In genomic region chr2:35508597-35509342, GRCm38 (mm10) we compare ENCODE assay signal across 9 mouse cellular contexts. TPM values are rescaled to one million over a fixed set of nuclear protein-coding genes. Genes with fewer than 3 reads are reported as not detected.
DNase-seq lines count a peak whose midpoint lies in the region; ATAC-seq lines count a peak whose summit lies in the region.
"Had no signal": no experiment of that assay in that cellular context is flagged by ENCODE, and none has a peak within 500 bp of the region (broad histone marks: within the 10 kb centered on the region; RNA-seq: fewer than 3 reads in every experiment).

No protein-coding gene starts in this region.

- H3K4me3 ChIP-seq in hindbrain, embryonic 15.5 days = no peak overlapping the region
- H3K4me3 ChIP-seq: midbrain, embryonic 12.5 days had no signal

- H3K4me2 ChIP-seq in hindbrain, embryonic 15.5 days = no peak overlapping the region
- H3K4me2 ChIP-seq: midbrain, embryonic 12.5 days had no signal

- DNase-seq in ovary, postnatal 14 days (ENCODE audit: low spot score) = peak; percentile 32
- no peak for DNase-seq in ovary, adult 18-20 months (ENCODE audit: low spot score)
- DNase-seq in frontal cortex, postnatal 36 days (ENCODE audit: low spot score in 2 of 2) = peak; percentile 71 to 84
- DNase-seq in left cerebral cortex, adult 9 months (ENCODE audit: low spot score in 2 of 2) = peak; percentile 56 to 79
- DNase-seq in right cerebral cortex, adult 18-20 months = peak; percentile 77
- no peak for DNase-seq in MN1 (ENCODE audit: low spot score)

- H3K9me3 ChIP-seq in hindbrain, embryonic 15.5 days = no peaks in the 10 kb centered on the region
- H3K9me3 ChIP-seq: midbrain, embryonic 12.5 days had no signal

- 46% methylated on average over 10 of the region's 10 CpGs for WGBS in hindbrain, embryonic 15.5 days

- H3K9ac ChIP-seq in hindbrain, embryonic 15.5 days = no peak overlapping the region
- H3K9ac ChIP-seq: midbrain, embryonic 12.5 days had no signal

- H3K36me3 ChIP-seq in hindbrain, embryonic 15.5 days = no peaks in the 10 kb centered on the region
- H3K36me3 ChIP-seq: midbrain, embryonic 12.5 days had no signal

- H3K27me3 ChIP-seq in hindbrain, embryonic 15.5 days = no peaks in the 10 kb centered on the region
- H3K27me3 ChIP-seq: midbrain, embryonic 12.5 days had no signal

- ATAC-seq in hindbrain, embryonic 15.5 days (ENCODE audit: low FRiP score, low read depth) = peak; percentile 47; the same call in 1 of the 2 replicates
- no peak for ATAC-seq in CD4-positive, CD25-positive, alpha-beta regulatory T cell, adult 4 months

- H3K27ac ChIP-seq in hindbrain, embryonic 15.5 days (replicated peaks) = peak overlapping the region; percentile 17; the same call in 1 of the 2 replicates
- H3K27ac ChIP-seq: midbrain, embryonic 12.5 days had no signal

- H3K4me1 ChIP-seq in hindbrain, embryonic 15.5 days (replicated peaks) = peaks cover 12% of the 10 kb centered on the region

RNA-seq across cellular contexts. Expression of gene Ggta1, which starts 45.7 kb away (rescaled TPM):
- 6.8 and 7.8 TPM in 2 replicates for polyA plus RNA-seq in hindbrain, embryonic 15.5 days (2015; fragmentation: Nextera tagmentation; extraction: Ambion mirVana)
- polyA plus RNA-seq in CD4-positive, CD25-positive, alpha-beta regulatory T cell, adult 4 months (2017; shearing (Covaris generic)) = 10 to 100 TPM; 19.3 to 28.4 TPM

RNA-seq across cellular contexts. Expression of gene Dab2ip, which starts 49.3 kb away (rescaled TPM):
- 70.7 and 79.3 TPM in 2 replicates for polyA plus RNA-seq in hindbrain, embryonic 15.5 days (2015; fragmentation: Nextera tagmentation; extraction: Ambion mirVana)
- polyA plus RNA-seq in CD4-positive, CD25-positive, alpha-beta regulatory T cell, adult 4 months (2017; shearing (Covaris generic)) = under 1 TPM; 0.30 to 0.53 TPM

Comparison
In these comparisons a context has a peak if more than half of its experiments do, and no peak if none do; other contexts are left out.
1. DNase-seq: peak in ovary, postnatal 14 days (single experiment), frontal cortex, postnatal 36 days (2 of 2), left cerebral cortex, adult 9 months (2 of 2) and right cerebral cortex, adult 18-20 months (single experiment); none in ovary, adult 18-20 months (single experiment) and MN1 (single experiment).
2. RNA of gene Dab2ip, which starts 49.3 kb away (polyA plus RNA-seq): 70.7 to 79.3 TPM in hindbrain, embryonic 15.5 days; 0.30 to 0.53 TPM in CD4-positive, CD25-positive, alpha-beta regulatory T cell, adult 4 months; every median in the first group is over 10 times any median in the second.